Mouse (Mus musculus) urinary bladder, postnatal 36 days (tissue): Measurements from ENCODE around the gene Xkr8.
"Not testable (repeated sequence)": the region's sequence is repeated elsewhere in the genome, so short reads cannot be mapped to it uniquely, and the experiment has no call there.

Source experiments
- DNase-seq, 2 experiments: peaks; one replicate each; pipeline ENCODE4 v3.0.0; 2022; ENCODE audit warnings: low spot score in 2 of 2, mixed read lengths in 1 of 2

Xkr8 gene

GRCm38 (mm10) chr4:132732148-132732684 is at the start of gene Xkr8:
Xkr8 (minus strand) TSS chr4:132732546.
- peak; percentile 83 to 91 for DNase-seq

DNA sequence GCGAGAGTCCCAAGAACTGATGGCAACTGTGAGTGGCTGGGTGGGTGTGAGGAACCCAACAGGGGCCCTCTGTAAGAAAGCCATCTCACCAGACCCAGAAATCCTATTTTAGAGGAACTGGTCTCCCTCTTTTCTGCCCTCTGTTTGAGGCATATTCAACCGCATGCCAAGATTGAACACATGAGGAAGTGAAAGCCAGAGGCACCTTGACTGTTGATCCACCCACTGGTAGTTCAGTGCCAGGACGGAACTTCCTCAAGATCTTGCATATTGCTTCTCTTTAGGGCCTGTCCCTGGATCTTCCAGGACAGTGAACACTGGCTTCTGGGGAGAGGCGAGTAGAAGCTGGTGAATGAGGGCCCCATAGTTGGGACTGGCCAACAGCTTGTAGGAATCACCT is 47.9 kb upstream of the Xkr8 start:
- DNase-seq: no peak

GRCm38 (mm10) chr4:132778562-132779201 is 46.3 kb upstream of the Xkr8 start:
- DNase-seq: no peak

DNA sequence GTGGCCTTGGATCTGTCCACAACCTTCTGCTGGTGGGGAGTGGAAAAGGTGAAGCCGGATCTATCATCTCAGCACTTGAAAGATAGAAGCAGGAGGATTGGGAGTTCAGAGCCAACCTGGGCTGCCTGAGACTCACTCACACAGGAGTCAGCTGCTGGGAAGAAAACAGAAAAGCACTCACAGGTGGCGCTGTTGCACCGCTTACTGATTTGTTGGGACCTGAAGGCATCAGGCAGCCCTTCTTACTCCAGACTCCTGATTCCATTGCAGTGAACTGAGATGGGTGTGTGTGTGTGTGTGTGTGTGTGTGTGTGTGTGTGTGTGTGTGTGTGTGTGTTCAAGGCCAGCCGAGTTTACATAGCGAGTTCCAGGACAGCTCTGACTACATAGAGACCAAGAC is 44.4 kb upstream of the Xkr8 start:
- peak; percentile 58 to 72 for DNase-seq

GRCm38 (mm10) chr4:132774905-132775304 is 42.6 kb upstream of the Xkr8 start:
- no peak for DNase-seq

DNA sequence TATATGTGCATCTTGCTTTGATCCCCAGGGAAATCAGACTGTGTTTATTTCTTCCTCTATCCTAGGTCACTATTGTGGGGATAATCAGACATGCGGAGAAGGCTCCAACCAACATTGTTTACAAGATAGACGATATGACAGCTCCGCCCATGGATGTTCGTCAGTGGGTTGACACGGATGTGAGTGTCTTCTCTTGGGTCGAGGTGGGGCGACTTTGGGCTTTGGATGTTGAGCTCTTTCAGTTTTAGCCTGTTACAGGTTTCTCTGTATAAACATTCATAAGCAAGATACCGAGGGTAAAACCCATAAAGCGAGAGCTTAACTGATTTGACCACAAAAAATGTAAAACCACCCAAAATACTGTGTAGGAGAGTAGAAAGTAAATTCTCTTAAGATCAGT is 39.4 kb upstream of the Xkr8 start:
- DNase-seq: no peak

- peak; percentile 98 for DNase-seq
Observed at GRCm38 (mm10) chr4:132767914-132768876, 35.8 kb upstream of the Xkr8 start, which contains the start of gene Rpa2. Rpa2 (plus strand) TSS chr4:132768332.

DNA sequence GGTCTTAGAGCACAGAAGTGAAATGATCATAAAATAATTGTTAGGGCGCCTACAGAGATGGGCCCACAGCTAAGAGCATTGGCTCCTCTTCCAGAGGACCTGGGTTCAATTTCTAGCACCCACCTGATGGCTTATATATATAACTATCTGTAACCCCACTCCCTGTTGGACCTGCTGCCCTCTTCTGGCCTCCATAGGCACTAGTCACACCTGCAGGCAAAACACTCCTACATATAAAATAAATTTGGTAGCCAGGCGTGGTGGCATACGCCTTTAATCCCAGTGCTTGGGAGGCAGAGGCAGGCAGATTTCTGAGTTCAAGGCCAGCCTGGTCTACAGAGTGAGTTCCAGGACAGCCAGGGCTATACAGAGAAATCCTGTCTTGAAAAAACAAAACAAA is 30.8 kb upstream of the Xkr8 start:
- not testable (repeated sequence) for DNase-seq

DNA sequence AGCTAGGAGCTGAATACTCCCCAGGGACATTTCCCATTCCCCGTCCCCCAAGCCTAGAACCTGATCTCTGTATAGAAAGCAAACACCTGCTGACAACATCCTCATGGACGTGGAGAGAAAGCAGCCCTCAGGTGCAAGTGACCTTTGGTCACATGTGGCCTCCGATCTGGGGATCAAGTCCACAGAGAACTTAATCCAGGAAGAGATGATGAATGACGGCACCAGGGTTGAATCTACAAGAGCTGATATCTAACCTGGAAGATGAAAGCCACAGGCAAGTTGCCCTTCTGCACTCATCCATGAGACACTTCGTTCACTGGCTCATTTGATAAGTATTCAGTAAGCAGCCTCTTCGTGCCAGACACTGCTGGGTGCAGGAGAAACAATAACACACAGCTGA is 30.3 kb upstream of the Xkr8 start:
- no peak for DNase-seq

DNA sequence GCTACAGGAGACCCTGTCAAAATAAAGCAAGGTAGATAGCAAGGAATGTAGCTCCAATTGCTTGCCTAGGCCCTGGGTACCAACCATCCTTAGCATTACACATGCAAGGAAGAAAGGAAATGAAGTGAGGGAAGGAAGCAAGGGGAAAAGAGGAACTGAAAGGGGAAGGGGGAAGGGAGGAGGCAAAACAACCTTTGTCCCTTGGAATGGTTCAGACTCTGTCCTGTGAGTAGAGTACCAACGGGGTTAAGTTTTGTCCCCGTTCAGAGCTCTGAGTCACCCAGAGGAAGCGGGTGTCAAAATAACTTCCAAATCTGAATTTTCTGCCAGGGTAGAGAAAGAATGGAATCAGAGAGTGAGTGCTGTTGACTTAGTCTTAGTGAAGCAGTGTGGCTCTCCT is 27.9 kb upstream of the Xkr8 start:
- DNase-seq: no peak

DNA sequence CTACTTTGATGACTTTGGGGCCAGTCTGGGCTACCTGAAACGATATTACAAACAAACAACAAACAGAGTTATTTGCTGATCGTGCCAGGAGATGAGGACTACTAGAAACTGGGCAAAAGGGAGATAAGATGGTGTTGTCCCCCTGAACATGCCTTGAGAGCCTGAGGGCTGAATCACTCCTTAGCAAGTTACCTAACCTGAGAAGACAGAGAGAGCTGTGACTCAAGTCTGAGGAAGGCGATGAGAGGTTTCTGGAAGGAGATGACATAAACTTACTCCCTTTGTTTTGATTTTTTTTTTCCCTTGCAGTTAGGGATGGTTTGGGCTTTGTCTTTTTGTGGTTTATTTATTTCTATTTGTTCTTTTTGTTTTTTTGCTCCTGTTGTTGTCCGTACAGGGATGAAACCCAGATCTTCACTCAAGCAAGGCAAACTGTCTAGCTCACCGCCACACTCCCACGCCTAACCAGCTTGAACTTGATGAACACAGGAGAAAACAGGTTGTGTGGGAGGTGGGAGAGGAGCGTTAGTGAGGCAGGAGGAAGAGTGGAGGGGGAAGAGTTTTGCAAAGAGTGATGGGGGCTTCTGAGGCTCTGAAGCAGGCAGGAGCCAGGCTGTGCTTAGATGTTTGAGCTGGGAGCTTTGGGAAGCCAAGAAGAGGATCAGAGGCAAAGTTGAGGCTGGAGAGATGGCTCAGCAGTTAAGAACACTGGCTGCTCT is 25.4 kb upstream of the Xkr8 start:
- DNase-seq: no peak

GRCm38 (mm10) chr4:132756974-132757373 is 24.6 kb upstream of the Xkr8 start, which contains the start of gene Smpdl3b:
Smpdl3b (minus strand) TSS chr4:132757252.
- peak; percentile 53 to 80 for DNase-seq

- DNase-seq: no peak
Observed at GRCm38 (mm10) chr4:132752992-132753391, 20.6 kb upstream of the Xkr8 start.

DNA sequence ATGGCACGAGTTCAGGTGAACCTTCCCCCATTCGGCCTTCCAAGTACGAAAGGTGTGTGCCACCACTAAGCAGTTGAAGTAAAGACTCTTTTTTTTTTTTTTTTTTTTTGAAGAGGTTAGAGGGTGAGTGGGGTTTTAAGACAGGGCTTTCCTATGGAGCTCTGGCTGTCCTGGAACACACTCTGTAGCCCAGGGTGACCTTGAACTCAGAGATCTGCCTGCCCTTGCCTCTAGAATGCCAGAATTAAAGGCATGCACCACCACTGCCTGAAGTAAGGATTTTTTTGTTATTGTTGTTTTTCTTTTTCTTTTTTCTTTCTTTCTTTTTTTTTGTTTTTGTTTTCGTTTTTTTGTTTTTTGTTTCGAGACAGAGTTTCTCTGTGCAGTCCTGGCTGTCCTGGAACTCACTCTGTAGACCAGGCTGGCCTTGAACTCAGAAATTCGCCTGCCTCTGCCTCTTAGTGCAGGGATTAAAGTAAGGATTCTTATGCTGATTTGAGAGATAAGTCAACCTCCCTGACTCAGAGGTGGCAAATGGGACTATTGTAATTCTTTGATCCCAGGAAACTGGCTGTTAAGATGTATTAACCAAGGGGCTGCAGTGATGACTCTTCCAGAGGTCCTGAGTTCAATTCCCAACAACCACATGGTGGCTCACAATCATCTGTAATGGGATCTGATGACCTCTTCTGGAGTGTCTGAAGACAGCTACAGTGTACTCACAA is 17.1 kb upstream of the Xkr8 start:
- DNase-seq: no peak

GRCm38 (mm10) chr4:132748778-132749177 is 16.4 kb upstream of the Xkr8 start:
- no peak for DNase-seq

DNA sequence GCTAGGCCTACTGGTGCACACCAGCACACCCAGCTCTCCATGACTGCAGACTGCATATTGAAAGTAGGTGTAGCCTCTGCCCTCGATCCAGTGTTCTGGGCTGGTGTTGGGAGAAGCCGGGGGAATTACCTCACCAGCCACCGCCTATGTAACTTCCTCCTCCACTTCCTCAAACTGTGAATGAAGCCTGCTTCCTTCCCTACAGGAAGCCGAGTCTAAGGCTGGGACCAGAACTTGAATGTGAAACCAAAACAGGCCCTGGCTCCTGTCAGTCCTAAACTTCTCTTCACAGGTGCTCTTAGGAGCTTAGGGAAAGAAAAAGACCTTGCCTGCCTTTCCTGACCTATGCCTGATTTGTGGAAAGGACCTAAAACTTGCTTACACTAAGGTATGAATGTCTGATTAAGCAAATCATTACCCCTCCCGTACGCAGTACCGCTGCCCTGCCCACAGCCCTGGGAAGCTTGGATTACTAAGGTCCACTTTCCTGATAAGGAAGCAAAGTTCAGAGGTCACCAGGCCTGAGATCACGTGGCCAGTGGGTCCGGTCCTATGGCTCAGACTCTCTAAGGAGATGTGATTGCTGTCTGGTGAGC is 15.4 kb upstream of the Xkr8 start:
- DNase-seq: no peak

DNA sequence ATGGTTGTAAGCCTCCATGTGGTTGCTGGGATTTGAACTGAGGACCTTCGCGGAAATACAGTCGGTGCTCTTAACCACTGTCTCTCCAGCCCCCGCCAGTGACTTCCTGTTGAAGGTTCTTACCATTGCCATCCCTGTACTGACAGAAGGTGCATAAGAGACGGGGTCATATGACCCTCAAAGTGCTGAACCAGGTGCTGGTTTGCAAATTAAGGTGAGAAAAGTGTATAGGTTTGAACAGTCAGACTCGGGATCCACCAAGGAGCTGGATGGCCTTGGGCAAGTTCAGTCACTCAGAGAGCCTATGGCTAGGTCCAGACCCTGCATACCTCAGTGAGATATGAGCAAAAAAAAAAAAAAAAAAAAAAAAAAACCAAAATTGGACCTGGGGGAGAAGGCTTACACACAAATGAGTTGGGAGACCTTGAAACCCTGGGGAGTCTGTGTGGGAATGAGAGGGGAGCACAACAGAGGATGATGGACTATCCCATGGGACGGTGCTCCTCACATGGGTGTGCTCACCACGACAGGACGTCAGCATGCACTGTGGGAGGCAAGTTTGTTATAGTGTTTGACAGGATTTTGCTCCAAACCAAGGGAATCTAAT is 14.7 kb upstream of the Xkr8 start:
- DNase-seq: no peak

DNA sequence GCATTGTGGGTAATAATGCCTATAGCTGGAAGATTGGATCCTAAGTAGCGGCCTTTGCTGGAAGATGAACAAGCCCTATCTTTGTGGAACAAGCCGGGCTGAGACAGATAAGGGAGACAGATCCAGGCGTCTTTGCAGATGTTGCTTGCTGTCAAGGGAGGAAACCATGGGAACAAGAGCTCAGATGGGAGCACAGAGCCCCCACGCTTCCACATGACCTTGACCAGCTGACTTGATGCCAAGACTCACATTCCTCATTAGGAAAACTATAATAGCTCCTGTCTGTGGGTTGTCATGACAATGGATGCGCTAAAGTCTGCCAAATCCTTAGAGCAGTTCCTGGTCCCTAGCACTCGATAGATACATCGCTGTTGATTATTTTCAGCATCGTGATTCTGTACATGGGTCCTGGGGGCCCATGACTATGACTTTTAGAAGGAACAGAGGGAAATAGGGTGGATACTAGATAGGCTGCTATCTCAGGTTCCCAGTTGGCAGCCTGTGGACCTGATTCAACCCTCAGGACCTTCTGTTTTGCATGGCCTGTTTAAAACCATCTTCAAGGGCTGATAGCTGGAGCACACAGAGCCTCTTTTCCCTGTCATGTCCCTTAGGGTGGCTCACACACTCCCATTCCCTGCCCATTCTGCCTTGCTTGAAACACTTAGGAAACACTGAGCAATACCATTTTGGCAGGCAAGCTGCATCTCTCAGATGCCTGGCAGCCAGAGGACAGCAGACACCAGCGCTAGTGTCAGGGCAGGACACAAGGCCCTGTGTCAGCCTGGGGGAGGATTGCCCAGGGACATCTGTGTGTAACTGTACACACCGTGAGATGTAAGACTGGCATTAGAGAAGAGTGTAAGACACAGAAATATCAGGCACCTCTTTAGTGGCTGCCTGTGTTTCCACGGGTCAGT is 11.9 kb upstream of the Xkr8 start:
- no peak for DNase-seq

DNA sequence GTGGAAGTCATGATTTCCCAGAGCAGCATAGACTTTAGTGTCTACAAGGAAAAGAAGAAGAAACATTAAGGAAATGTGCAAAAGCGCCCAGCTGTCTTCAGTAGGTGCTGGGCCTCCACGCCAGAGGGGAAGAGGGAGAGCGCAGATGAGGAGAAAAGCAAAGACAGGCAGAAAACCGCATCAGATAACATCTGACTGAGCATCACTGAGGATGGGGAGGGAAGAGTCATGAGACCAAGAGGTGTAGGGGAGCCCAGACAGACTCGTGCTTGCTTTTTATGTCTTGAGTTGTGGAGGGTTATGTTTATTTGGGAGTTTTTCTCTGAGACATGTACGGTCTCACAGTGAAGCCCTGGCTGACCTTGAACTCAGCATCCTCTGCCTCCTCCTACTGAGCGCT is 9.1 kb upstream of the Xkr8 start:
- no peak for DNase-seq
